Mouse (Mus musculus) subcutaneous adipose tissue, adult 2 months (tissue): ENCODE results near the gene Gm11111. TPM values are rescaled to one million over a fixed set of nuclear protein-coding genes. Genes with fewer than 3 reads are reported as not detected.

ENCODE experiments used
- polyA plus RNA-seq: library from polyadenylated mRNA; depleted of rRNA; stranded (reverse); fragments of >200 nt; gene quantifications from 2 replicates; pipeline ENCODE4 v1.2.3, GENCODE M21; 2012; ENCODE audit warnings: low replicate concordance; rRNA removed

The Gm11111 gene
- not detected in 2 replicates for polyA plus RNA-seq

GRCm38 (mm10) chr5:98552395-98552794 is at the start of gene Gm11111:
TSS of gene Gm11111 (plus strand) at chr5:98552695.

Other genes with a start within 250 kb of the Gm11111 start
- not detected in 2 replicates for gene Cfap299, start 223.4 kb upstream of the Gm11111 start, polyA plus RNA-seq